Mouse (Mus musculus): Measurements from ENCODE around the gene Rps16. TPM values are rescaled to one million over a fixed set of nuclear protein-coding genes. Genes with fewer than 3 reads are reported as not detected.

The Rps16 gene
- polyA plus RNA-seq, 1 experiment: 2,086 TPM

- TF ChIP-seq POLR2A (IDR thresholded peaks at IDR 0.05; ENCODE audit: insufficient read depth, low read length) (no peak), CTCF (IDR thresholded peaks at IDR 0.05; ENCODE audit: low read depth, low read length) (no peak), EP300 (IDR thresholded peaks at IDR 0.05; ENCODE audit: insufficient read depth, low read depth, low read length) (no peak)
- Histone ChIP-seq H3K9ac (ENCODE audit: low read depth, poor library complexity, severe bottlenecking) (peak overlapping the region; percentile 95), H3K36me3 (ENCODE audit: control insufficient read depth, insufficient read depth, low read length, poor library complexity, severe bottlenecking) (peaks cover 4% of the 10 kb centered on the region), H3K4me1 (ENCODE audit: control insufficient read depth, insufficient read depth, low read length) (peaks cover 4% of the 10 kb centered on the region), H3K9me3 (replicated peaks; ENCODE audit: control insufficient read depth, insufficient read depth, low read length, poor library complexity, severe bottlenecking) (no peaks in the 10 kb centered on the region), H3K27ac (ENCODE audit: insufficient read depth, low read length) (0 out of 2 replicates have a peak overlapping the region, but pooled peaks have one; percentile 22), H3K4me3 (ENCODE audit: low read depth, low read length) (peak overlapping the region; percentile 87), H3K27me3 (ENCODE audit: control insufficient read depth, insufficient read depth, low read length, poor library complexity, severe bottlenecking) (no peaks in the 10 kb centered on the region)
Observed at GRCm38 (mm10) chr7:28377190-28378065, 27.0 kb downstream of the Rps16 start.

DNA sequence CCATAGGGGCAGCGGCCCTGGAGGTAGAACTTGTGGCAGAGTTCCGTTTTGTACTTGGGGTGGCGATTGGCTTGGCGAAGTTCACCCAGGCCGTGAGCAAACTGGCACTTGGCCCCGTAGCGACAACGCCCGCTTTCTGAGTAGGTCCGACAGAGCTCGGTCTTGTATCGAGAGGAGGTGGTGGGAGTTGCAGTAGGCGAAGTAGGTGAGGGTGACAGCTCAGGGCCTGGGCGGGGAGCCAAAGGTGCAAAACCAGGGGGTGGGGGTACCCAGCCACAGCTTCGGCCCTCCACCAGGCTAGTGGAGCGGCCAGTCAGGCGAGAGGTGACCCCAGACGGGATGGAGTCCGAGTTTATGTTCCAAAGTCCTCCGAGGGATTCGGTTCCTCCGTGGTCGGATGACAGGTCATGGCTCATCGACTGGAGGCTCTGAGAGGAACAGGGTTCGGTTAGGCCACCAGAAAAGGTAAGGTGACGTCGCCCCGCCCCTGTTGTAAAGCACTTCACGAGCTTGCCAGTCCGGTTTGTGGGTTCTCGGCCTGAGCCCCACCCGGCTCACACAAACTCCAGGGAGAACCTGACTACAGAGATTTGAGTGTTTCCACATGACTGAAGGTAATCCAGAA lies 27.7 kb downstream of the Rps16 start:
- Histone ChIP-seq H3K4me3 (ENCODE audit: low read depth, low read length) (peak overlapping the region; percentile 87), H3K4me1 (ENCODE audit: control insufficient read depth, insufficient read depth, low read length) (peaks cover 5% of the 10 kb centered on the region), H3K27ac (ENCODE audit: insufficient read depth, low read length) (peak overlapping the region; percentile 19; the same call in 1 of the 2 replicates), H3K27me3 (ENCODE audit: control insufficient read depth, insufficient read depth, low read length, poor library complexity, severe bottlenecking) (no peaks in the 10 kb centered on the region), H3K9ac (ENCODE audit: low read depth, poor library complexity, severe bottlenecking) (peak overlapping the region; percentile 95), H3K36me3 (ENCODE audit: control insufficient read depth, insufficient read depth, low read length, poor library complexity, severe bottlenecking) (peaks cover 4% of the 10 kb centered on the region), H3K9me3 (replicated peaks; ENCODE audit: control insufficient read depth, insufficient read depth, low read length, poor library complexity, severe bottlenecking) (no peaks in the 10 kb centered on the region)
- TF ChIP-seq POLR2A (IDR thresholded peaks at IDR 0.05; ENCODE audit: insufficient read depth, low read length) (no peak), EP300 (IDR thresholded peaks at IDR 0.05; ENCODE audit: insufficient read depth, low read depth, low read length) (no peak), CTCF (IDR thresholded peaks at IDR 0.05; ENCODE audit: low read depth, low read length) (no peak)

GRCm38 (mm10) chr7:28378769-28379651 lies 28.6 kb downstream of the Rps16 start:
- Histone ChIP-seq H3K27ac (ENCODE audit: insufficient read depth, low read length) (peak overlapping the region; percentile 82), H3K4me1 (ENCODE audit: control insufficient read depth, insufficient read depth, low read length) (peaks cover 4% of the 10 kb centered on the region), H3K9ac (ENCODE audit: low read depth, poor library complexity, severe bottlenecking) (peak overlapping the region; percentile 95), H3K9me3 (replicated peaks; ENCODE audit: control insufficient read depth, insufficient read depth, low read length, poor library complexity, severe bottlenecking) (no peaks in the 10 kb centered on the region), H3K4me3 (ENCODE audit: low read depth, low read length) (peak overlapping the region; percentile 87), H3K36me3 (ENCODE audit: control insufficient read depth, insufficient read depth, low read length, poor library complexity, severe bottlenecking) (peaks cover 4% of the 10 kb centered on the region), H3K27me3 (ENCODE audit: control insufficient read depth, insufficient read depth, low read length, poor library complexity, severe bottlenecking) (no peaks in the 10 kb centered on the region)
- no peak for TF ChIP-seq CTCF (IDR thresholded peaks at IDR 0.05; ENCODE audit: low read depth, low read length)
- peak; percentile 61; the same call in 1 of the 2 replicates for TF ChIP-seq EP300 (IDR thresholded peaks at IDR 0.05; ENCODE audit: insufficient read depth, low read depth, low read length)
- TF ChIP-seq POLR2A (IDR thresholded peaks at IDR 0.05; ENCODE audit: insufficient read depth, low read length): peak; percentile 97

DNA sequence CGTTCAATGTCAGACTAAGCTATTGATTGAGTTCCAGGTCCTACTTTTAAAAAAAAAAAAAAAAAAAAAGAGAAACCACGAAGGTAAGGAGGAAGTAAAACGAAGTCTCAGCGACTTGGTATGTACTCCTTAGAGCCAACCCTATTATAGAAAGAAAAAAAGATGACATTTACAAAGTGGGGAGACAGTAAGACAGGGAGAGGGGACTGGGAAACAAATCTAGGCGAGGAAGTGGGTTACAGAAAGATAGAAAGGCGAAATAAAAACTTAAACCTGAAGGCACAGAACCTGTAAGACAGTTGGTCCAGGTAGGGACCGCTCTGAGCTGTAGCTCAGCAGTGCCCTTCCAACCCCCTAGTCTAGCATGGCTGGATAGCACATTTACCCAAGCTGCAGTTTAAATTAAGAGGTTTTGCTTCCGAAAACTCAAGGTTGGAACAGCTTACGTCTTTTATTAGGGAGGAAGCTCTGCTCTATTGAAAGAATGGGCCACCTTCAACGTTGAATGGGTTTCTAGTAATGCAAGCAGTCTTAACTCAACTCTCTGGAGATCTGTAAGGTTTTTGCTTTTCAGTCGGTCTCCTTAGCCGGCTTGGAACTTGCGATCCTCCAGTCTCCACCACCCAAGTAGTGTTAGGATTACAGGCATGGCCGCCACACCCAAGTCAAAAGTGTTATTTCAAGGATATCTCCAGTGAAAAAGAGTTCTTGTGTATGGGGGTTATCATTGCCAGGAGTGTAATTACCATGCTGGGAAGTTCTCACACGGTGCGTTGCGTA lies 30.0 kb downstream of the Rps16 start, which contains the start of gene Zfp36:
Gene Zfp36 (minus strand): TSS at position 17 of the 780 bp plus-strand sequence.
- peak within 1 kb of the TSS; percentile 91 for H3K27ac ChIP-seq (ENCODE audit: insufficient read depth, low read length)
- no peaks in the 10 kb centered on the region for H3K27me3 ChIP-seq (ENCODE audit: control insufficient read depth, insufficient read depth, low read length, poor library complexity, severe bottlenecking)
- H3K9ac ChIP-seq (ENCODE audit: low read depth, poor library complexity, severe bottlenecking): peak within 1 kb of the TSS; percentile 95
- TF ChIP-seq CTCF (IDR thresholded peaks at IDR 0.05; ENCODE audit: low read depth, low read length) (no peak), POLR2A (IDR thresholded peaks at IDR 0.05; ENCODE audit: insufficient read depth, low read length) (no peak), EP300 (IDR thresholded peaks at IDR 0.05; ENCODE audit: insufficient read depth, low read depth, low read length) (no peak)
- H3K9me3 ChIP-seq (replicated peaks; ENCODE audit: control insufficient read depth, insufficient read depth, low read length, poor library complexity, severe bottlenecking): no peaks in the 10 kb centered on the region
- peak within 1 kb of the TSS; percentile 87 for H3K4me3 ChIP-seq (ENCODE audit: low read depth, low read length)
- H3K4me1 ChIP-seq (ENCODE audit: control insufficient read depth, insufficient read depth, low read length): peaks cover 3% of the 10 kb centered on the region
- peaks cover 4% of the 10 kb centered on the region for H3K36me3 ChIP-seq (ENCODE audit: control insufficient read depth, insufficient read depth, low read length, poor library complexity, severe bottlenecking)

All from ES-Bruce4 (cell line).